Mouse (Mus musculus) hindbrain, embryonic 13.5 days (tissue): ENCODE results near the gene Olfr635. TPM values are rescaled to one million over a fixed set of nuclear protein-coding genes. Genes with fewer than 3 reads are reported as not detected.

ENCODE experiments used
- ATAC-seq: fragments of 200-750 bp; cut with Nextera tagmentation; 2 replicates; pipeline ENCODE4 v1.8.0; 2017; ENCODE audit warnings: moderate TSS enrichment; ENCODE audit not compliant: low FRiP score
- H3K27ac ChIP-seq: fragments of 300-500 bp; sonication (generic); 2 replicates; pipeline ENCODE4 v1.5.1; 2015; ENCODE audit warnings: inconsistent platforms, mild to moderate bottlenecking, moderate library complexity
- H3K27me3 ChIP-seq: fragments of 300-500 bp; sonication (generic); 2 replicates; pipeline ENCODE4 v1.6.1; 2015; ENCODE audit warnings: mild to moderate bottlenecking, inconsistent platforms
- H3K36me3 ChIP-seq: fragments of 300-500 bp; sonication (generic); 2 replicates; pipeline ENCODE4 v1.6.1; 2015; ENCODE audit warnings: mild to moderate bottlenecking, inconsistent platforms
- H3K4me1 ChIP-seq: fragments of 300-500 bp; sonication (generic); replicated peaks from 2 replicates; pipeline ENCODE4 v1.6.1; 2015; ENCODE audit warnings: inconsistent platforms
- H3K4me2 ChIP-seq: fragments of 300-500 bp; sonication (generic); 2 replicates; pipeline ENCODE4 v1.6.1; 2015; ENCODE audit warnings: inconsistent platforms, mild to moderate bottlenecking, moderate library complexity
- H3K4me3 ChIP-seq: fragments of 300-500 bp; sonication (generic); 2 replicates; pipeline ENCODE4 v1.5.1; 2015; ENCODE audit warnings: mild to moderate bottlenecking, inconsistent platforms
- H3K9ac ChIP-seq: fragments of 300-500 bp; sonication (generic); 2 replicates; pipeline ENCODE4 v1.6.1; 2015; ENCODE audit warnings: mild to moderate bottlenecking, inconsistent platforms
- H3K9me3 ChIP-seq: fragments of 300-500 bp; sonication (generic); 2 replicates; pipeline ENCODE4 v1.6.1; 2016; ENCODE audit warnings: inconsistent platforms
- WGBS: fragments of 180-500 bp; shearing (Covaris S2); methylation state at CpG from one replicate; pipeline ENCODE4 v1.1.7; 2015; 5-methylcytosine and 5-hydroxymethylcytosine counted together
- polyA plus RNA-seq: library from polyadenylated mRNA; unstranded; fragments of >200 nt; fragmentation: Nextera tagmentation; extraction: Ambion mirVana; gene quantifications from 2 replicates; pipeline ENCODE4 v1.2.1, GENCODE M21; 2015

Olfr635 gene
- polyA plus RNA-seq, 1 experiment from 2014 or later: not detected

DNA sequence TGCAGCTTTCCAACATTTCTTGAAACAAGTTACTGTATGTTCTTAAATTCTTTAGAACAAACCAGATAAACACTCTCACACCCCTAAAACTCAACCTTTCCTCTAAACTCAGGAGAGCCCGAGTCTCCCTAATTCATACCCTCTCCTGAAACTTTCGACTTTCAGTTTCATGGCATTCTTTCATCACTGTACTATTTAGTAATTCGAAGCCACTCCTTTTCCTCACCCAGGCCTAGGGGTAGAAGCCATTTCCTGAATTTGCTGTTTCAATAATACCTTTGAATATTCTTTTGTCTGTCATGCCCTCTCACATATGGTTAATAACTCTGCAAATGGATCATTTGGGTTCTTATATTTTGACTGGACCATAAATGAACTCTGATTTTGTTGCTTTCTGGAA, 56.0 kb downstream of the Olfr635 start:
- Histone ChIP-seq H3K27me3 (no peaks in the 10 kb centered on the region), H3K9me3 (no peaks in the 10 kb centered on the region), H3K27ac (no peak overlapping the region), H3K4me3 (no peak overlapping the region), H3K4me2 (no peak overlapping the region), H3K4me1 (no peaks in the 10 kb centered on the region), H3K9ac (no peak overlapping the region), H3K36me3 (no peaks in the 10 kb centered on the region)
- no peak for ATAC-seq
- 90% methylated on average over 3 of the region's 3 CpGs for WGBS

DNA sequence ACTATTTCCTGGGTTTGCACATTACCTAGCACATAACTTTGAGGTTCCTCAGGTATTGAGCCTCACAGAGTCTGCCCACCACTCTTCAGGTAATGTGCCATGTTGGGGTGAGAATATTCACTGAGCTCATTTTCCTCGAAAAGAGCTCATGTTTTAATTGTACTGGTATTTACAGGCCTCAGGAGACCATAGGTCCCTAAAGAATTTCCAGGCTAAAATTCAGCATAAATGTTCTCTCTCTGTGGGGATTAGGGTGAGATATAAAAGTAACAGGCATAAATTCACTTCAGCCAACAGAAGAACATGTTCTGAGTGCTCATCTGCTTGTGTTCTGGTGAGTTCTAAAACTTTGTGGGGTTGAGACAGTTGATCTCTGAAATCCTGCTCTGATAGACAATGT, 64.2 kb downstream of the Olfr635 start, which contains the start of gene Olfr641:
TSS of gene Olfr641 (plus strand) at position 301 of the 400 bp plus-strand sequence.
- H3K27me3 ChIP-seq: no peaks in the 10 kb centered on the region
- H3K4me2 ChIP-seq: no peak within 1 kb of the TSS
- H3K4me1 ChIP-seq: no peaks in the 10 kb centered on the region
- H3K36me3 ChIP-seq: no peaks in the 10 kb centered on the region
- WGBS: 71% methylated on average over 1 of the region's 1 CpGs
- H3K9me3 ChIP-seq: no peaks in the 10 kb centered on the region
- ATAC-seq: no peak
- H3K4me3 ChIP-seq: no peak within 1 kb of the TSS
- no peak within 1 kb of the TSS for H3K9ac ChIP-seq
- H3K27ac ChIP-seq: no peak within 1 kb of the TSS

Other genes starting within 250 kb of the Olfr635 start
- gene Olfr628, start 240.8 kb upstream of the Olfr635 start, polyA plus RNA-seq: not detected in 2 replicates
- not detected in 2 replicates for gene Olfr629, start 226.2 kb upstream of the Olfr635 start, polyA plus RNA-seq
- not detected in 2 replicates for gene Olfr630, start 213.8 kb upstream of the Olfr635 start, polyA plus RNA-seq
- not detected in 2 replicates for gene Olfr69, start 199.6 kb upstream of the Olfr635 start, polyA plus RNA-seq
- not detected in 2 replicates for gene Olfr68, start 191.5 kb upstream of the Olfr635 start, polyA plus RNA-seq
- not detected in 2 replicates for gene Olfr67, start 179.3 kb upstream of the Olfr635 start, polyA plus RNA-seq
- 996 and 1,160 TPM in 2 replicates for gene Hbb-bt, start 157.2 kb upstream of the Olfr635 start, polyA plus RNA-seq
- 2,000 and 2,305 TPM in 2 replicates for gene Hbb-bs, start 143.1 kb upstream of the Olfr635 start, polyA plus RNA-seq
- gene Hbb-bh2, start 130.6 kb upstream of the Olfr635 start, polyA plus RNA-seq: not detected in 2 replicates
- gene Hbb-bh1, start 128.0 kb upstream of the Olfr635 start, polyA plus RNA-seq: 43.8 and 70.4 TPM in 2 replicates
- 4,283 and 4,441 TPM in 2 replicates for gene Hbb-y, start 117.9 kb upstream of the Olfr635 start, polyA plus RNA-seq
- not detected in 2 replicates for gene Olfr66, start 84.9 kb upstream of the Olfr635 start, polyA plus RNA-seq
- not detected in 2 replicates for gene Olfr64, start 76.7 kb upstream of the Olfr635 start, polyA plus RNA-seq
- gene Olfr65, start 67.7 kb upstream of the Olfr635 start, polyA plus RNA-seq: not detected in 2 replicates
- not detected in 2 replicates for gene Olfr631, start 42.3 kb upstream of the Olfr635 start, polyA plus RNA-seq
- not detected in 2 replicates for gene Olfr632, start 36.8 kb upstream of the Olfr635 start, polyA plus RNA-seq
- gene Olfr633, start 26.7 kb upstream of the Olfr635 start, polyA plus RNA-seq: not detected in 2 replicates
- gene Olfr638, start 27.6 kb downstream of the Olfr635 start, polyA plus RNA-seq: not detected in 2 replicates
- gene Olfr639, start 46.2 kb downstream of the Olfr635 start, polyA plus RNA-seq: 0.05 TPM in 1 of 2 replicates, not detected in the other
- gene Olfr640, start 54.4 kb downstream of the Olfr635 start, polyA plus RNA-seq: not detected in 2 replicates
- not detected in 2 replicates for gene Olfr641, start 64.3 kb downstream of the Olfr635 start, polyA plus RNA-seq
- gene Olfr642, start 81.5 kb downstream of the Olfr635 start, polyA plus RNA-seq: not detected in 2 replicates
- gene 4930516K23Rik, start 90.3 kb downstream of the Olfr635 start, polyA plus RNA-seq: not detected in 2 replicates
- not detected in 2 replicates for gene Olfr644, start 100.7 kb downstream of the Olfr635 start, polyA plus RNA-seq
- gene Olfr645, start 114.3 kb downstream of the Olfr635 start, polyA plus RNA-seq: not detected in 2 replicates
- not detected in 2 replicates for gene Olfr646, start 133.7 kb downstream of the Olfr635 start, polyA plus RNA-seq
- gene Ubqln5, start 158.7 kb downstream of the Olfr635 start, polyA plus RNA-seq: not detected in 2 replicates
- gene Olfr643, start 166.3 kb downstream of the Olfr635 start, polyA plus RNA-seq: not detected in 2 replicates
- not detected in 2 replicates for gene Ubqln3, start 172.1 kb downstream of the Olfr635 start, polyA plus RNA-seq
- gene Ubqlnl, start 179.4 kb downstream of the Olfr635 start, polyA plus RNA-seq: not detected in 2 replicates
- gene Olfm5, start 193.7 kb downstream of the Olfr635 start, polyA plus RNA-seq: not detected in 2 replicates
- 0.26 and 0.34 TPM in 2 replicates for gene Olfr648, start 212.2 kb downstream of the Olfr635 start, polyA plus RNA-seq
- not detected in 2 replicates for gene Olfr649, start 224.8 kb downstream of the Olfr635 start, polyA plus RNA-seq
- 0.43 and 0.50 TPM in 2 replicates for gene Trim6, start 247.6 kb downstream of the Olfr635 start, polyA plus RNA-seq